Mouse (Mus musculus): ENCODE results near the gene Slc24a4.

Gene Slc24a4

GRCm38 (mm10) chr12:102310261-102310660, 181.7 kb downstream of the Slc24a4 start:
- no peak for DNase-seq

- no peak for DNase-seq
Measured at GRCm38 (mm10) chr12:102311454-102311853, 182.9 kb downstream of the Slc24a4 start.
